Mouse (Mus musculus) embryonic facial prominence, embryonic 13.5 days (tissue): ENCODE measurements around the gene 1700042G07Rik. TPM values are rescaled to one million over a fixed set of nuclear protein-coding genes. Genes with fewer than 3 reads are reported as not detected.

Experiments used
- ATAC-seq: fragments of 200-750 bp; cut with Nextera tagmentation; 2 replicates; pipeline ENCODE4 v1.8.0; 2017; ENCODE audit warnings: low read depth; ENCODE audit not compliant: insufficient number of reproducible peaks, insufficient read depth, low FRiP score, low TSS enrichment
- H3K27ac ChIP-seq: fragments of 300-500 bp; sonication (generic); 2 replicates; pipeline ENCODE4 v1.5.1; 2015; ENCODE audit warnings: moderate library complexity, mild to moderate bottlenecking, inconsistent platforms
- H3K27me3 ChIP-seq: fragments of 300-500 bp; sonication (generic); 2 replicates; pipeline ENCODE4 v1.6.1; 2015; ENCODE audit warnings: mild to moderate bottlenecking, inconsistent platforms
- H3K36me3 ChIP-seq: fragments of 300-500 bp; sonication (generic); 2 replicates; pipeline ENCODE4 v1.6.1; 2015; ENCODE audit warnings: mild to moderate bottlenecking, inconsistent platforms
- H3K4me1 ChIP-seq: fragments of 300-500 bp; sonication (generic); 2 replicates; pipeline ENCODE4 v1.6.1; 2015; ENCODE audit warnings: inconsistent platforms
- H3K4me2 ChIP-seq: fragments of 300-500 bp; sonication (generic); 2 replicates; pipeline ENCODE4 v1.6.1; 2015; ENCODE audit warnings: moderate library complexity, mild to moderate bottlenecking, inconsistent platforms
- H3K4me3 ChIP-seq: fragments of 300-500 bp; sonication (generic); 2 replicates; pipeline ENCODE4 v1.5.1; 2015; ENCODE audit warnings: mild to moderate bottlenecking, inconsistent platforms
- H3K9ac ChIP-seq: fragments of 300-500 bp; sonication (generic); 2 replicates; pipeline ENCODE4 v1.6.1; 2015; ENCODE audit warnings: mild to moderate bottlenecking, inconsistent platforms
- H3K9me3 ChIP-seq: fragments of 300-500 bp; sonication (generic); 2 replicates; pipeline ENCODE4 v1.6.1; 2016; ENCODE audit warnings: inconsistent platforms
- WGBS: fragments of 180-500 bp; shearing (Covaris S2); methylation state at CpG from one replicate; pipeline ENCODE4 v1.1.7; 2015; ENCODE audit warnings: mixed read lengths; 5-methylcytosine and 5-hydroxymethylcytosine counted together
- polyA plus RNA-seq: library from polyadenylated mRNA; unstranded; fragments of >200 nt; fragmentation: Nextera tagmentation; extraction: Ambion mirVana; gene quantifications from 2 replicates; pipeline ENCODE4 v1.2.1, GENCODE M21; 2015

The 1700042G07Rik gene
- polyA plus RNA-seq, 1 experiment from 2014 or later, result not detected

- Histone ChIP-seq H3K4me3 (no peak overlapping the region), H3K9ac (no peak overlapping the region), H3K36me3 (peaks cover 12% of the 10 kb centered on the region), H3K27ac (no peak overlapping the region), H3K9me3 (no peaks in the 10 kb centered on the region), H3K4me2 (no peak overlapping the region), H3K27me3 (no peaks in the 10 kb centered on the region), H3K4me1 (peaks cover 13% of the 10 kb centered on the region)
- 71% methylated on average over 2 of the region's 2 CpGs for WGBS
- ATAC-seq, result no peak
Measured at GRCm38 (mm10) chr4:116164759-116165554, 8.2 kb upstream of the 1700042G07Rik start.

GRCm38 (mm10) chr4:116165708-116166407 lies 7.3 kb upstream of the 1700042G07Rik start:
- Histone ChIP-seq H3K4me3 (no peak overlapping the region), H3K9me3 (no peaks in the 10 kb centered on the region), H3K4me1 (peaks cover 13% of the 10 kb centered on the region), H3K9ac (no peak overlapping the region), H3K4me2 (no peak overlapping the region), H3K27me3 (no peaks in the 10 kb centered on the region), H3K36me3 (peaks cover 6% of the 10 kb centered on the region), H3K27ac (no peak overlapping the region)
- 27% methylated on average over 8 of the region's 8 CpGs for WGBS
- ATAC-seq, result no peak

- H3K27ac ChIP-seq, result peak within 1 kb of the TSS; percentile 23; the same call in 1 of the 2 replicates
- no peak within 1 kb of the TSS for H3K4me3 ChIP-seq
- no peak within 1 kb of the TSS for H3K4me2 ChIP-seq
- no peak for ATAC-seq
- peaks cover 13% of the 10 kb centered on the region for H3K4me1 ChIP-seq
- WGBS, result 27% methylated on average over 7 of the region's 7 CpGs
- no peaks in the 10 kb centered on the region for H3K36me3 ChIP-seq
- no peaks in the 10 kb centered on the region for H3K9me3 ChIP-seq
- H3K9ac ChIP-seq, result no peak within 1 kb of the TSS
- H3K27me3 ChIP-seq, result no peaks in the 10 kb centered on the region
Measured at GRCm38 (mm10) chr4:116167404-116167803, 5.8 kb upstream of the 1700042G07Rik start, which contains the start of gene Tspan1. Tspan1 (minus strand) TSS chr4:116167601.

GRCm38 (mm10) chr4:116168617-116169352 lies 4.4 kb upstream of the 1700042G07Rik start:
- no peaks in the 10 kb centered on the region for H3K27me3 ChIP-seq
- H3K4me2 ChIP-seq, result no peak overlapping the region
- H3K36me3 ChIP-seq, result no peaks in the 10 kb centered on the region
- no peak overlapping the region for H3K9ac ChIP-seq
- H3K4me3 ChIP-seq, result no peak overlapping the region
- H3K27ac ChIP-seq, result no peak overlapping the region
- H3K4me1 ChIP-seq, result peaks cover 17% of the 10 kb centered on the region
- H3K9me3 ChIP-seq, result no peaks in the 10 kb centered on the region
- 0 out of 2 replicates have a peak, but pooled peaks have one; percentile 62 for ATAC-seq
- WGBS, result 85% methylated on average over 7 of the region's 8 CpGs

GRCm38 (mm10) chr4:116169353-116169672 lies 3.9 kb upstream of the 1700042G07Rik start:
- Histone ChIP-seq H3K9ac (no peak overlapping the region), H3K9me3 (no peaks in the 10 kb centered on the region), H3K27me3 (no peaks in the 10 kb centered on the region), H3K36me3 (no peaks in the 10 kb centered on the region), H3K4me2 (no peak overlapping the region), H3K4me1 (peaks cover 21% of the 10 kb centered on the region), H3K27ac (no peak overlapping the region), H3K4me3 (no peak overlapping the region)
- 68% methylated on average over 3 of the region's 3 CpGs for WGBS
- 0 out of 2 replicates have a peak, but pooled peaks have one; percentile 5 for ATAC-seq

GRCm38 (mm10) chr4:116173752-116174151 lies 580 bp downstream of the 1700042G07Rik start:
- ATAC-seq, result no peak
- WGBS, result 84% methylated on average over 4 of the region's 4 CpGs
- no peak overlapping the region for H3K4me3 ChIP-seq
- H3K9me3 ChIP-seq, result no peaks in the 10 kb centered on the region
- H3K9ac ChIP-seq, result no peak overlapping the region
- H3K27me3 ChIP-seq, result no peaks in the 10 kb centered on the region
- no peak overlapping the region for H3K27ac ChIP-seq
- no peaks in the 10 kb centered on the region for H3K36me3 ChIP-seq
- H3K4me1 ChIP-seq, result peaks cover 36% of the 10 kb centered on the region
- no peak overlapping the region for H3K4me2 ChIP-seq

GRCm38 (mm10) chr4:116174466-116175116 lies 1.4 kb downstream of the 1700042G07Rik start:
- ATAC-seq, result no peak
- Histone ChIP-seq H3K27me3 (no peaks in the 10 kb centered on the region), H3K9me3 (no peaks in the 10 kb centered on the region), H3K27ac (no peak overlapping the region), H3K36me3 (no peaks in the 10 kb centered on the region), H3K4me1 (peaks cover 36% of the 10 kb centered on the region), H3K9ac (no peak overlapping the region), H3K4me2 (no peak overlapping the region), H3K4me3 (no peak overlapping the region)
- WGBS, result 42% methylated on average over 6 of the region's 6 CpGs

- ATAC-seq, result no peak
- Histone ChIP-seq H3K9ac (no peak overlapping the region), H3K36me3 (no peaks in the 10 kb centered on the region), H3K4me1 (peaks cover 36% of the 10 kb centered on the region), H3K9me3 (no peaks in the 10 kb centered on the region), H3K27me3 (no peaks in the 10 kb centered on the region), H3K4me2 (no peak overlapping the region), H3K4me3 (no peak overlapping the region), H3K27ac (no peak overlapping the region)
Measured at GRCm38 (mm10) chr4:116175136-116175535, 2.0 kb downstream of the 1700042G07Rik start.

GRCm38 (mm10) chr4:116175711-116176542 lies 2.8 kb downstream of the 1700042G07Rik start:
- H3K4me1 ChIP-seq, result peaks cover 36% of the 10 kb centered on the region
- no peaks in the 10 kb centered on the region for H3K9me3 ChIP-seq
- peak; percentile 23; the same call in 1 of the 2 replicates for ATAC-seq
- no peaks in the 10 kb centered on the region for H3K27me3 ChIP-seq
- peak overlapping the region; percentile 68 for H3K27ac ChIP-seq
- H3K4me2 ChIP-seq, result peak overlapping the region; percentile 51
- H3K4me3 ChIP-seq, result peak overlapping the region; percentile 14
- H3K36me3 ChIP-seq, result no peaks in the 10 kb centered on the region
- 60% methylated on average over 7 of the region's 7 CpGs for WGBS
- peak overlapping the region; percentile 7; the same call in 1 of the 2 replicates for H3K9ac ChIP-seq

- no peaks in the 10 kb centered on the region for H3K36me3 ChIP-seq
- ATAC-seq, result peak; percentile 82
- peak overlapping the region; percentile 51 for H3K4me2 ChIP-seq
- peak overlapping the region; percentile 7; the same call in 1 of the 2 replicates for H3K9ac ChIP-seq
- no peaks in the 10 kb centered on the region for H3K27me3 ChIP-seq
- H3K9me3 ChIP-seq, result no peaks in the 10 kb centered on the region
- WGBS, result 9% methylated on average over 10 of the region's 10 CpGs
- peak overlapping the region; percentile 14 for H3K4me3 ChIP-seq
- H3K27ac ChIP-seq, result peak overlapping the region; percentile 68
- H3K4me1 ChIP-seq, result peaks cover 36% of the 10 kb centered on the region
Measured at GRCm38 (mm10) chr4:116176543-116176988, 3.4 kb downstream of the 1700042G07Rik start.
